Mouse (Mus musculus) embryonic fibroblast, embryonic 13.5 days (primary cell): ENCODE measurements at regions not wholly inside any gene's neighbourhood (a gene's known extent, or its start where the extent isn't known, plus 50 kb on each side); places are given as distances from the start of the nearest gene placed in this dataset.
"Not testable (repeated sequence)": the region's sequence is repeated elsewhere in the genome, so short reads cannot be mapped to it uniquely, and the experiment has no call there.

ENCODE experiments used
- H3K27ac ChIP-seq: 2 replicates; pipeline ENCODE4 v1.5.1; 2012; ENCODE audit warnings: low read length, control low read depth, inconsistent platforms; ENCODE audit not compliant: insufficient read depth
- H3K4me1 ChIP-seq: 2 replicates; pipeline ENCODE4 v1.6.1; 2011; ENCODE audit warnings: low read length; ENCODE audit not compliant: control insufficient read depth, insufficient read depth
- H3K4me3 ChIP-seq: 2 replicates; pipeline ENCODE4 v1.5.1; 2011; ENCODE audit warnings: mild to moderate bottlenecking, control low read depth, low read length; ENCODE audit not compliant: insufficient read depth
- CTCF ChIP-seq: IDR thresholded peaks from 2 replicates; pipeline ENCODE4 v1.5.1; 2011; ENCODE audit warnings: mild to moderate bottlenecking, control low read depth, low read length, moderate library complexity, borderline replicate concordance; ENCODE audit not compliant: insufficient read depth
- POLR2A ChIP-seq: IDR thresholded peaks from 2 replicates; pipeline ENCODE4 v1.6.1; 2011; ENCODE audit warnings: low read depth, mild to moderate bottlenecking, control low read depth, low read length, moderate library complexity

DNA sequence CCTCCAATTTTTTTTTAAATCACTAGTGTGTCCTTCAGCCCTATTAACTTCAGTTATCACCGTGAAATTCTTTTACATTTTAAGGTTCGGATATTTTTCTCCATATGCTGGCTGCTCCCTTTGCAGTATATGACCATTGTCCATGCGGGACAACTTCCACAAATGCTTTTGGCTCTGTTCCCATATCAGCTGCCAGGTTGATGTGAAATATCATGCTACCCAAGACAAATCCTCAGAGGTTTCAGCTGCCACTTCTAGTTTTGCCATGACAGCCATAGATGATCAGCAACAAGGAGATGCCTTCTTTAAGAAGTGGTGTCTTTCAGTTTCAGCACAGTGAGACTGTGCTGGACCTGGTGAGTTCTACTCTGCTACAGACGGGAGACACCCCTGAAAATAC, 457.2 kb upstream of the Ccdc54 start:
- TF ChIP-seq CTCF (no peak), POLR2A (no peak)
- Histone ChIP-seq H3K4me3 (no peak overlapping the region), H3K4me1 (no peaks in the 10 kb centered on the region), H3K27ac (no peak overlapping the region)

DNA sequence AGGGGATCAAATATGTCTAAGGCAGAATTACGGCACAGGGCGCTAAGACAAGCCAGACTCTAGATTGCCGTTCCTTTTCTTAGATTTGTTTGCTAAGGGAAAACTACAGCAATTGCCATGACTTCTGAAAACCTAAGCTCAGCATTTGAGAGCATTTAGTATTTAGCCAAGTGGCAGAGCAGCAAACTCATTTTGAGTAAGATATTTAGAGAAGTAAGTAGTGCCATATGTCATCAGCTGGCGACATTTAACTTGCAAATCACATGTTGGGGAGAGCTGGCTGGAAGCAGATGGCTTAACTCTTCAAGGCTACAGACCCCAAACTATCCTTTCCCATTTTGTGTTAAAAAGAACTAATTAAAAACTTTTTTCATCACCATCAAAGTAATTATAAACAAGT, 450.4 kb upstream of the Ccdc54 start:
- Histone ChIP-seq H3K4me1 (no peaks in the 10 kb centered on the region), H3K27ac (no peak overlapping the region), H3K4me3 (no peak overlapping the region)
- TF ChIP-seq CTCF: no peak
- no peak for TF ChIP-seq POLR2A

DNA sequence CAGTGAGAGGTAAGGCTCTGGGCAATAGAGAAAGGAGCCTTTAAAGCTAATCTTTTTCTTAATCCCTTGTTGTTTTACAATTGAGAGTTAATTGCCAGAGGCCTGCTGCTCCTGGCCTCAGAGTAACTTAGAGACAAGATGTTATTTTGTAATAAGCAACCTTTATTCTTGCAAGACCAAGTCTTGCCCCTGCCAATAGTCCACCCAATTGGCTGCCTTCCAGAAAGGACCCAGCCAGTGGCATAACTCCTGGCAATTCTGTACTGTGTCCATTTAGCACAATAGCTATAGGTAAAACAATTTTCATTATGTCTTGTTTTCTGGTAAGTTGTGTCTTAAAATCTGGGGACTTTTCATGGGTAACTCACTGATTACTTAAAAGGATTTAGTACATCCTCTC, 411.9 kb upstream of the Ccdc54 start:
- H3K27ac ChIP-seq: no peak overlapping the region
- no peaks in the 10 kb centered on the region for H3K4me1 ChIP-seq
- H3K4me3 ChIP-seq: no peak overlapping the region
- no peak for TF ChIP-seq POLR2A
- TF ChIP-seq CTCF: no peak

DNA sequence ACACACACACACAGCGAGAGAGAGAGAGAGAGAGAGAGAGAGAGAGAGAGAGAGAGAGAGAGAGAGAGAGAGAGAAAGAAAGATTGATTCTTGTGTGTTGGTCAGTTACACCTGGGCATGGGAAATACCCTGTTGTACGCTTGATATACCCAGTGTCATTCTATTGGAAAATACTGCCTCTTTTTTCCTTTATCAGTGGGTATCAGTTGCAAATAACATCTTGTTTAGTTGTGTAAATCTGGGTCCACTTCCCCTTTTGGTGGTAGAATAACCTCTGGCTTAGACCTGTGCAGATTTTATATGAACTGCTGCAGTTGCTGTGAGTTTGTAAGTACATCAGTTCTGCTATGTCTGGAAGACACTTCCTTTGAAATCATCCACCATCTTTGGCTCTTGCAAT, 373.4 kb upstream of the Ccdc54 start:
- Histone ChIP-seq H3K4me1 (no peaks in the 10 kb centered on the region), H3K4me3 (no peak overlapping the region), H3K27ac (no peak overlapping the region)
- TF ChIP-seq POLR2A (no peak), CTCF (no peak)

DNA sequence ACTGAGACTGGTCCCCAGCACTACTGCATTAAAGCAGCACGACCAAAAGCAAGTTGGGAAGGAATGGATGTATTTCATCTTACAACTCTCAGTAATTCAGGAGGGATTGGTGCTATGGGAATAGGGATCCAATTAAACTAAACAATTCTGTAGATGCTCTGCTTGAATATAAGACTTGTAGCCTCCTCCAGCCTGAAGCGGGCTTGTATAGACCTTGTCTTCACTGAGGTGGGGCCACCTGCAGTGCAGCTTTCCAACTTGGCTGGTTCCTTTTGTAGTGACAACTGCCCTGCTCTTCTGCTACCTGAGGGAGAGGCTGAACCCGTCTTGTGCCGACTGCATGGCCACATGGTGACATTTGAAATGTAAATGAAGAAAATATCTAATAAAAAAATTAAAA, 353.1 kb upstream of the Ccdc54 start:
- H3K27ac ChIP-seq: no peak overlapping the region
- H3K4me1 ChIP-seq: no peaks in the 10 kb centered on the region
- TF ChIP-seq POLR2A (no peak), CTCF (no peak)
- H3K4me3 ChIP-seq: no peak overlapping the region

DNA sequence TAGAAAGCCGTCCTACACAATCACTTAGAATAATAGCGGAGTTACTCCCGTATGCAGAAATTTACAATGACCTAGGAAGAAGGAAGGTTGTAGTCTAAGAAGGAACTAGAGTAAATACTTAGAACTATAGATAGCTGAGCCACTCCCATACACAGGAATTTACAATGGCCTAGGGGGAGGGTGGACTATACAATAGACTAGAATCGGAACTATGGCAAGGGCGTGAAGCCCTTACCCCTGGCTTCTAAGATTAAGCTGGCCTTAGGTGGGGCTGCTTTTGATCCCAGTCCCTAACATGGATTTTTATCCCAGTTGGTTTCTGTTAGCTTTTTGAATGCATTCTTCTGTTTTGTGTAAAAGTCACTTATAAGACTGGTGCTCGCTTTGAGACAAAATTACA, 352.6 kb upstream of the Ccdc54 start:
- H3K27ac ChIP-seq, H3K4me1 ChIP-seq, H3K4me3 ChIP-seq: not testable (repeated sequence)

DNA sequence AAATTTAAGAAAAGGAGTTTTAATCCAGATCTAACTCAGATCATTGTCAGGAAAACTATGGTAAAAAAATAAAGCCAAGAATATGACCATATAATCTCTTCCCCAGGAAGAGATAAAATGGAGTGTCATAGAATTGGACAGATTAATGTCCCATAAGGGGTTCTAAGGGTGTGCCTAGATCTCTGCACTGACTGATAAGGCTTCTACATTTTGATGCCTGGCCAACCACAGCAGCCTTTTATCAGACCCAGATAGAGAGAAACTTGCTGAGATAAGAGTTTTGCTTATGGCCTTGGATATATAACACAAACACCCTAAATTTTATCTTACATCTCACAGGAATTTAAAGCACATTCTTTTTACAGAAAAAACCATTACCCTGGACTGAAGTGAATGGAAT, 351.3 kb upstream of the Ccdc54 start:
- Histone ChIP-seq H3K4me1 (no peaks in the 10 kb centered on the region), H3K4me3 (no peak overlapping the region), H3K27ac (no peak overlapping the region)
- TF ChIP-seq CTCF (no peak), POLR2A (no peak)

DNA sequence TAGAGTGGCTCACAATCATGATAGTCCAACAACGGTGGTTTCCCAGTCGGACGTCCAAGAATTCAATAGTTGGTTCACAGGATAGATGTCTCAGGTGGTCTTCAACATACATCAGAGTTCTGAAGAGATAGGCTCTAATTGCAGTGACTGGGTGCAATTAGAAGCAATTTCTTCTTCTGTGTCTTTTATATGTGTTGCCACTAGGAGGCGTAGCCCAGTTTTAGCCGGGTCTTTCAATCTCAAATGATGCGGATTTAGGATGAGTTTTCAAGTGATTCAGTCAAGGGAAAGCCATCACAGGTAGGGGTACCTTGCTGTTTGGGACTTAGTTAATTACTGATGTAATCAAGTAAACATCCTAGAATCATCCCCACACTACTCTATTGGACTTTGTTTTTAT, 348.4 kb upstream of the Ccdc54 start:
- Histone ChIP-seq H3K4me3 (no peak overlapping the region), H3K27ac (no peak overlapping the region), H3K4me1 (no peaks in the 10 kb centered on the region)
- TF ChIP-seq POLR2A (no peak), CTCF (no peak)

DNA sequence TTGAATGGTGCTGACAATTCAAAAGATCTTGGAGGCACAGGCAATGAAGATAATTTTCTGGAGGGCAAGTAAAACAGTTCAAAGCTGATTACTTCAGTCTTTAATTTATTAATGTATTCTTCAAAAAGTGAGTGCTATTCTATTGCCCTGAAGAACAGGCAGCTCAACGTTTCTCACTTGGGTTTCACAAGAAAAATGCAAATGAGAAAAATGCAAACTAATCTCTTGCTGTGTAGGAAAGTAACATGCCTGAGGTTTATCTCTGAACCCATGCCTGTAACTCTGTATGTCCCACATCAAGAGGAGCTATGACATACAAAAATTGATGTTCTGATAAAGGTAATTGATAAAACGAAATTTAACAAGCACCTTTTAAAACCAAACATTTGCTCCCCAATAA, 316.8 kb upstream of the Ccdc54 start:
- no peaks in the 10 kb centered on the region for H3K4me1 ChIP-seq
- no peak overlapping the region for H3K4me3 ChIP-seq
- no peak overlapping the region for H3K27ac ChIP-seq
- TF ChIP-seq CTCF: no peak
- no peak for TF ChIP-seq POLR2A

DNA sequence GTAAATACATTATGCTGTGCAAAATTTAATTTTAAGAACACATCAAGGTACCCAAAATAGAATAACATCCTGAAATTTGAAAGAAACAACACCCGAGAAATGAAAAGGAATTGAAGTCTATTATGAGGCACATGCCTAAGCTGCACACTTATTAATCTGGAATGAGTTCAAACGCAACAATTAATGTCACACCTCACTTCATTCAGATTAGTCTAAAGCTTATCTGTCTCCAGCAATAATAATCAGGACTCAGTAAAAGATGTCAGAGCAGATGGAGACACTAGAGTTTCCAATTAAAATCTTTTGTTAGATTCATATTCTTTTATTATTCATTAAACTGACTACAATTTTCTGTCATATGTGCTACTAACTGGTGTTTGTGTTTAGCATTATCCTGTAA, 308.2 kb upstream of the Ccdc54 start:
- H3K4me3 ChIP-seq: no peak overlapping the region
- no peak overlapping the region for H3K27ac ChIP-seq
- TF ChIP-seq CTCF (no peak), POLR2A (no peak)
- H3K4me1 ChIP-seq: no peaks in the 10 kb centered on the region

DNA sequence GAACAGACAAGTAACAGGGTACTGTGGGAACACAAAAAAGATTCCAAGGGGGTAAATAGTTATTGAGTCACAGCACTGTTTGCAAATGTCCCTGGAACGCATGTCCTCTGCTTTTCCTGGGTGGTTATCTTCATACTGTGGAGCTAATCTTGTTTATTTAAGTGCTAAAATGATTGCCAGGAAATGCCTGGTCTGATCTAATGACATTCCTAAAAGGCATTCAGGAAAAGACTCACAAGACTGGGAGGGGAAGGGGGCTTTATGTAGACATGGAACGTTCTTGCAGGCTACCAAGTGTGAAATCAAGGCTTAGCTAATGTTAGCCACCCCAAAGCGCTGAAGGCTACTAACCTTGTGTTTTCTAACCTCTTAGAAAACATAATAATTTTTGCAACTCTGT, 287.0 kb upstream of the Ccdc54 start:
- Histone ChIP-seq H3K4me3 (no peak overlapping the region), H3K4me1 (no peaks in the 10 kb centered on the region), H3K27ac (no peak overlapping the region)
- no peak for TF ChIP-seq CTCF
- no peak for TF ChIP-seq POLR2A
